Mouse (Mus musculus) megakaryocyte progenitor cell, adult 5-6 weeks (primary cell): ENCODE data around the gene Aen. TPM values are rescaled to one million over a fixed set of nuclear protein-coding genes. Genes with fewer than 3 reads are reported as not detected.

Experiments
- ATAC-seq: replicated peaks from 2 replicates; pipeline ENCODE4 v1.8.0; 2016; ENCODE audit warnings: mild to moderate bottlenecking, moderate TSS enrichment, inconsistent platforms; ENCODE audit not compliant: poor library complexity
- total RNA-seq, 2 experiments: library from RNA; stranded (forward) in 1 of 2; stranded (reverse) in 1 of 2; fragments of 157-497, 149-512 nt in 1 of 2; fragments of 200-1000 nt in 1 of 2; gene quantifications; 2 replicates each; pipeline versions ENCODE4 v1.2.3 to v1.2.4; 2015 to 2017

Gene Aen
- total RNA-seq, 2 experiments from 2014 or later = 15.1 to 39.7 TPM

GRCm38 (mm10) chr7:78890641-78891040 lies 5.0 kb upstream of the Aen start:
- peak; percentile 78 for ATAC-seq

DNA sequence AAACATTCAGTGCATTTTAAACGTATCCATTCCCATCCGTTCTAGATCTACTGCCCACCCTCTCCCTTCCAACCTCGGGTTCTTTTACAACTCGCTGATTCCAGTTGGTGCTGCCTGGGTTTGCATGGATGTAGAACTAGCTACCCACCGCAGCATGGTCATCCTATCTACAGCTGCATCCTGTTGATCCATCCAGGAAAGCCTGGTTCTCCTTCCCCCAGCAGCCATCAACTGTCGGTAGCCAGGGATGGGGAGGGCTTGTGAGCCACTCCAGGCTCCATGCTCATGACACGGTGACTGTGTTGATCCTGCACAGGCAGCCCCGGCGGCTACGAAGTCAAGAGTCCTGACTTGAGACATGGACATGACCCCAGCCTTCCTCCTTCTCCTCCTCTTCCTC lies 1.7 kb upstream of the Aen start:
- no peak for ATAC-seq

GRCm38 (mm10) chr7:78895021-78895652 lies 517 bp upstream of the Aen start:
- ATAC-seq = no peak

DNA sequence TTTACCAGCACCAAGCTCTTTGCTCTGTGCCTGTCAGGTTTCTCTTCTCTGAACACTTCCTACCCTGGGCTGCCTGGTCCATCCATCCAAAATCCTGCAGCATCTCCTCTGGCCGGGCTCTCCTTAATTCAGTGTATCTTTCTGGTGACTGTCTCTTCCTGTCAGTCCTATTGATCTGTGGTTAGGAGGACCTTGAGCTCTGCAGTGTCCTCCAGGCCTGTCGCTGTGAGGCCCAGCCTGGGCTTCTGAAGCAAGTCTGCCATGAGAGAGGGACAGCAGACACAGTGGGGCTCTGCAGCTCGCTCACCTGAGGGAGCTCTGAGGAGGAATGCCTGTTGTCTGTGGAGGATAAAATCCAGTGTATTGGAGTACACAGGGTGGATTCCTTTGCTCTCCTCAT lies 1.9 kb downstream of the Aen start:
- no peak for ATAC-seq

- ATAC-seq = peak; percentile 84
Observed at GRCm38 (mm10) chr7:78903174-78903870, 7.7 kb downstream of the Aen start.

DNA sequence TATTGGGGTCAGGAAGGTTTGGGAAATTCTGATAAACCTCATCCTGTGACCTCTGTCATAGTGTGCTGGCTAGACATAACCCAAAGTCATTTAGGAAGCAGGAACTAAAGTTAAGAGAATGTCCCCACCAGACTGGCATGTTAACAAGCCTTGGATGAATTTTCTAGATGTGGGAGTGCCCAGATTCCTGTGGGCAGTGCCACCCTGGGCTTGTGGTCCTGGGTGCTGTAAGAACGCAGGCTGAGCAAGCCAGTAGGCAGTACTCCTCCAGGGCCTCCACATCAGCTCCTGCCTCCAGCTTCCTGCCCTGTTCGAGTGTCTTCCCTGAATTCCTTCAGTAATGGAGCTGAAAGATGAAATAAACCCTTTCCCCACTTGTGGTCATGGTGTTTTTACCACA lies 8.5 kb downstream of the Aen start:
- no peak for ATAC-seq

DNA sequence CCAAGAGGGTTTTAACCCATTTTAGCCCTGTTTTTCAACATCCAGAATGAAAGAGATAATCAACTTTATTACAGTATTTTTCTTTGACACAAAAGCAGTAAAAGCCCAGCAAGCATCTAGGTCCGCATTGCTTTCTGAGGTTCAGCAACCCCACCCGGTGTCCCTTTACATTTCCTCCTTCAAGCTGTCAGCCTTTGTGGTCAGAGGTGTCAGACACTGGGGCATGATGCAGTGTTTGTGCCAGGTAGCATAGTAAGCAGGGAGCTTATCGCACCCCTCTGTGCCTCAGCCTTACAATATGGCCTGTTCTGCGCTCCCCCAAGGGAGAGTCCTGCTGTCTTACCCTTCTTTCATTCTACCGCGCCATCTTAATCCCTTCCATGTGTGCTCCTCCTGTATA lies 13.4 kb downstream of the Aen start:
- no peak for ATAC-seq

DNA sequence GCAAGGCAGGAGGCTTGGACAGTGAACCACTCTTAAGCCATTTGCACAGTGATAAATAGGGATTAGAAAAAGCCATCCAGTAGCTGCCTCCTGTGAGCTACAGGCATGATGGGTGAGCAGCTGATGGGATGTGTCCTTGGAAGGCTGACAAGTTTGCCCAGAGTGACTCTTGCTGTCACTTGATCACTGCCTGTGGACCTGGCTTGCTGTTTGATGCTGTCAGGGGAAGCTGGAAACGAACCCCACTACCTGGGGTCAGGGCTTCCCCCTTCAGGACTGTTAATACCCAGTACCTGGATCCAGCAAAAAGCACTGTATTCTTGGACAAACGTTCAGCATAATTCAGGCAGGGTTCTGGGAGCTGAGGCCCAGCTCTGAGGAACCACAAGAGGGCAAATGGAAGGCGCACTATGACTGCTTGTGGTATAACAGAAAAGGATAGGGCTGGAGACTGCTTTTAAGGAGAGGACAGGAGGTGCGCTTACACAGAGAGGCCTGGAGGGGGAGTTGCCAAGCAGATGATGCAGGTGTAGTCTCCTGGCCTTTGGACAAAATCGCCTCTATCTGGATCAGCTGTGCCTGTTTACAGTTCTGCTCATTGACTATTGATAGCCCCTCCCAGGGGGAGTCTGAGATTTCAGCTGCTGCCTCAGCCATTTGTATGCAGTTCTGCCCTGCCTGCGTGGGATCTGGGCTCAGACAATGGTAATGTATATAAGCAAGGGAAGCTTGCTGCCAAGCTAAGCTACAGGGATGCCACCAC lies 14.9 kb downstream of the Aen start:
- ATAC-seq = peak; percentile 29

- no peak for ATAC-seq
Observed at GRCm38 (mm10) chr7:78911209-78911608, 15.6 kb downstream of the Aen start.

GRCm38 (mm10) chr7:78912253-78912973 lies 16.8 kb downstream of the Aen start:
- ATAC-seq = peak; percentile 45

DNA sequence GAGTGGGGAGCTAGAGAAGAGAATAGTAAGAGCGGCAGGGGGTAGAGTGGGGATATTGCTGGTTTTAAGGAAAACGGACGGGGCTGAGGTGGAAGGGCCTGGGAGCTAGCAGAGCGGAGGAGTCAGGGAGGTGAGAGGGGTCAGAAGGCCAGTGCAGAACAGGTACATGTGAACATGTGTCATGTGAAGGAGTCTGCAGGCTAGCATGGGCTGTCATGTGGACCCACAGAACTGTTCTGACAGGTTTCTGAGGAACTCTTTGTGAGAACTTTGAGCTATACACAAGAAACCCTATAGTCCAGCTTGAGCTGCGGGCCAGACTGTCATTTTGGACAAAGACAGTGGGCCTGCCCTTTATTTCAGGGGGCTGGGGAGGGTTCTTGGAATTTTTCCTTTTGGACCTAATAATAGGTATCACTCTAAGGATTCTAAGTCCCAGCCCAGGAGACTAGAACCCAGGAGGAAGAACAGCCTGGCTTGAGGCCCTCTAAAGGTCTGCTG lies 17.4 kb downstream of the Aen start, which contains the start of gene Isg20:
Isg20 (plus strand) TSS at position 451 of the 501 bp plus-strand sequence.
- no peak for ATAC-seq

DNA sequence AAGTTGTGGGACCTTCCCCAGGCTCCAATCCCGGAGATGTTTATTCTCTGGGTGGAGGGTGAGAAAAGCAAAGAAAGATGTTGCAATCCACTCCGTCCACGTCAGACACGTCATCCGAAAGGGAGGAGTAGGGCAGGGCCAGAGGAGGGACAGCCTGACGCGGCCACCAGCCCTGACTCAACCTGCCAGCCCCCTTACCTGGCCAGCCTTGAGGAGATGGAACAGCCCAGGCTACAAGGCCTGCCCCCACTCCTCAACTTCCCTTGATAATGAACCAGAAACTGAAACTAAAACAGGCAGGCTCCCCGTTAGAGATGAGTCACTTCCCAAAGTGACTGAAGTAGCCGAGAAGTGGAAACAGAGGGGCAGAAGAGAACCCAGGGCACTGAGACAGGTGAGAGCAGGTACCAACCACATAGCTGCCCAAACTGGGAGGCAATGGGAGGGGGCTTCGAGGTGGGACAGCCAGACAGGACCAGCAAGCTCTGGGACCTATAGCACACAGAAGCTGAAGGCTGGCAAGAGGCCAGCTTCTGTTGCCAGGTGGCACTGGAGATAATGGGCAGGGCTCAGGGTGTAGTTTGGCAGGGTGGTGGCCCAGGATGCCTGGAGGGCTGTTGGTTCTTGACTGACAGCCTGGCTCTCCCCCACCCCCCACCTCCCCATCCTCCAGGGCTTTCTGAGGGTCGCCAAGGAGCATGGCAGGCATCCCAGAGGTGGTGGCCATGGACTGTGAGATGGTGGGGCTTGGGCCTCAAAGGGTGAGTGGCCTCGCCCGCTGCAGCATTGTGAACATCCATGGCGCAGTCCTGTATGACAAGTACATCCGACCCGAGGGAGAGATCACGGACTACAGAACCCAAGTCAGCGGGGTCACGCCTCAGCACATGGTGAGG lies 18.2 kb downstream of the Aen start:
- peak; percentile 53 for ATAC-seq

- no peak for ATAC-seq
Observed at GRCm38 (mm10) chr7:78914545-78914845, 18.8 kb downstream of the Aen start.

DNA sequence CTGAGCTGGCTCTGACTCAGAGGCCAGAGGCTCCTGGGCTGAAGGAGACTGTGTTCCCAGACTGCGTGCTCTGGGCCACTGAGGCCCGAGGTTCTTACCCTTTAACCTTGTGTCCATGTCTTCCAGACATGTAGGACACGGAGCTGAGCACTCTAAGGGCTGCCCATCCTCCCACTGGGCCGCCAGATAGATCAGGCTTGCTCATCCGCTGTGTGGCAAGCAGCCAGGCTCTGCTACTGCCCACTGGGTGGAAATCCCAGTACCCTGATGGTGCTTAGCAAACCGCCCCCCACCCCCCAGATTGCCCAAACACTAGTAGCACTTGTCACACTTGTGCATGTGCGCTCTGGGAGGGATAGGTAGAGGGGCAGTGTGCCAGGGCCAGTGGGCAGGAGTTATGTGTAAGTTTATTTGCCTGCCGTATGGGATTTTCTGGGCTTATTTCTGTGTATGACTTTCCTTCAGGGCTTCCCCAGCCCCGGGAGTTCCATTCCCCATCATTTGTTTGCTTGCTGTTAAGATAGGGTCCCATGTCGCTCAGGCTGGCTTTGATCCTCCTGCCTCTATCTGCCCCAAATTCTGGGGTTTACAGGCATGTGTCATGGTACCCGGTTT lies 19.3 kb downstream of the Aen start:
- no peak for ATAC-seq

GRCm38 (mm10) chr7:78918686-78919085 lies 23.0 kb downstream of the Aen start:
- ATAC-seq = 0 out of 2 replicates have a peak, but pooled peaks have one; percentile 8

DNA sequence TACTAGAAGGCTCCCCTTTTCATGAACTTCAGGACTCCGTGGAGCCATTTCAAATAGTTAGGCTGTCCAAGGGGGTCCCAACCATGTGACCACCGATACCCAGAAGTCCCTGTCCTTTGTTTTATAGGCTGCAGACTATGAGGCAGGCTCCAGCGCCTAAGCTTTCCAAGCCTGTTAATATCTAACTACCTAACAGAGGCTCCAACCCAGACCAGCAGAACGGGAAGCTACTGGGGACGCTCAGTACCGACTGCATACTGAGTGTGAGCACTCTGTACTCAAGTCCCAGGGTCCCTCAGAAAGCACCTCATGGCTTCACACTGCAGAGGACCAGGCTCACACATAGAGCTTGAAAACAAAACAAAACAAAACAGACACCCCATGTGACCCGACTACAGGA lies 26.9 kb downstream of the Aen start:
- no peak for ATAC-seq

DNA sequence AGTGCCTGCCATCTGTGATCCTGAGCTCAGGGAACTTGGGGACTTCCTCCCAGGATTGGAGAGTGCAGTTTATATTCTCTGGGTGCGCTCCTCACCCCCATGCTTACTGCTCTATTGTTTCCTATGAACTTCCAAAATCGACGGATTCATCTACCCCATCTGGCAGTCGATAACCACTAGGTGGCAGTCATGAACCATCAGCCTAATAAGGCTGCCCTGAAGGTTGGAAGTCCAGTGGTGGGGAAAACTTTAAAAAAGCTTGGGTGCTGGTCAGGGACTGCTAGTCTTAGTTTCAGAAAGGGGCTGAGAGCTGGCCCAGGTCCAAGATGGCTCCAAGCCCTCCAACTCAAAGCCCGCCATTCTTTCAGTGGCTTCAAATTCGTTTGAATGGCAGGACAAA lies 28.6 kb downstream of the Aen start:
- peak; percentile 83 for ATAC-seq

- no peak for ATAC-seq
Observed at GRCm38 (mm10) chr7:78924796-78925195, 29.1 kb downstream of the Aen start.

- ATAC-seq = no peak
Observed at GRCm38 (mm10) chr7:78925680-78926079, 30.0 kb downstream of the Aen start.

GRCm38 (mm10) chr7:78926156-78926555 lies 30.5 kb downstream of the Aen start:
- ATAC-seq = no peak
